Mouse (Mus musculus) heart, postnatal 0 days (tissue): ENCODE data around the gene Hspe1.

Source experiments
- CTCF ChIP-seq: IDR thresholded peaks from 2 replicates; pipeline ENCODE4 v1.5.1; 2016; ENCODE audit warnings: antibody characterized with exemption, control low read depth, low read depth
- EP300 ChIP-seq: IDR thresholded peaks from 2 replicates; pipeline ENCODE4 v1.6.1; 2016; ENCODE audit warnings: antibody characterized with exemption, low read depth

- TF ChIP-seq CTCF (no peak), EP300 (no peak)
Observed at GRCm38 (mm10) chr1:55107644-55108043, 19.7 kb downstream of the Hspe1 start.
